Mouse (Mus musculus): Measurements from ENCODE around the gene Rnf31.

Rnf31 gene

GRCm38 (mm10) chr14:55591331-55591891 lies at the start of gene Rnf31:
TSS of gene Rnf31 (plus strand) at chr14:55591708.
- in situ Hi-C loops (cut with MboI; ENCODE audit: low pct_unique_long_range_greater_than_20kb in 1 of 2, low sequenced_read_pairs in 2 of 2, unreplicated experiment in 1 of 2), result no loop called here

GRCm38 (mm10) chr14:55542268-55542667 lies 49.2 kb upstream of the Rnf31 start:
- in situ Hi-C loops (cut with MboI; ENCODE audit: low pct_unique_long_range_greater_than_20kb in 1 of 2, low sequenced_read_pairs in 2 of 2, unreplicated experiment in 1 of 2), result no loop called here

- in situ Hi-C loops (cut with MboI; ENCODE audit: low pct_unique_long_range_greater_than_20kb in 1 of 2, low sequenced_read_pairs in 2 of 2, unreplicated experiment in 1 of 2), result no loop called here
Measured at GRCm38 (mm10) chr14:55544334-55544733, 47.2 kb upstream of the Rnf31 start.

GRCm38 (mm10) chr14:55550191-55550590 lies 41.3 kb upstream of the Rnf31 start:
- in situ Hi-C loops (cut with MboI; ENCODE audit: low pct_unique_long_range_greater_than_20kb in 1 of 2, low sequenced_read_pairs in 2 of 2, unreplicated experiment in 1 of 2), result no loop called here

GRCm38 (mm10) chr14:55551347-55551746 lies 40.2 kb upstream of the Rnf31 start:
- in situ Hi-C loops (cut with MboI; ENCODE audit: low pct_unique_long_range_greater_than_20kb in 1 of 2, low sequenced_read_pairs in 2 of 2, unreplicated experiment in 1 of 2), result no loop called here

GRCm38 (mm10) chr14:55551794-55552193 lies 39.7 kb upstream of the Rnf31 start:
- in situ Hi-C loops (cut with MboI; ENCODE audit: low pct_unique_long_range_greater_than_20kb in 1 of 2, low sequenced_read_pairs in 2 of 2, unreplicated experiment in 1 of 2), result no loop called here

- in situ Hi-C loops (cut with MboI; ENCODE audit: low pct_unique_long_range_greater_than_20kb in 1 of 2, low sequenced_read_pairs in 2 of 2, unreplicated experiment in 1 of 2), result no loop called here
Measured at GRCm38 (mm10) chr14:55554635-55555034, 36.9 kb upstream of the Rnf31 start.

- in situ Hi-C loops (cut with MboI; ENCODE audit: low pct_unique_long_range_greater_than_20kb in 1 of 2, low sequenced_read_pairs in 2 of 2, unreplicated experiment in 1 of 2), result no loop called here
Measured at GRCm38 (mm10) chr14:55555788-55556187, 35.7 kb upstream of the Rnf31 start.

- in situ Hi-C loops (cut with MboI; ENCODE audit: low pct_unique_long_range_greater_than_20kb in 1 of 2, low sequenced_read_pairs in 2 of 2, unreplicated experiment in 1 of 2), result no loop called here
Measured at GRCm38 (mm10) chr14:55557003-55557402, 34.5 kb upstream of the Rnf31 start.

- in situ Hi-C loops (cut with MboI; ENCODE audit: low pct_unique_long_range_greater_than_20kb in 1 of 2, low sequenced_read_pairs in 2 of 2, unreplicated experiment in 1 of 2), result no loop called here
Measured at GRCm38 (mm10) chr14:55557587-55557986, 33.9 kb upstream of the Rnf31 start.

- in situ Hi-C loops (cut with MboI; ENCODE audit: low pct_unique_long_range_greater_than_20kb in 1 of 2, low sequenced_read_pairs in 2 of 2, unreplicated experiment in 1 of 2), result no loop called here
Measured at GRCm38 (mm10) chr14:55558740-55559448, 32.6 kb upstream of the Rnf31 start.

GRCm38 (mm10) chr14:55559799-55560201 lies 31.7 kb upstream of the Rnf31 start, which contains the start of gene Dcaf11:
TSS of gene Dcaf11 (plus strand) at chr14:55560006.
- in situ Hi-C loops (cut with MboI; ENCODE audit: low pct_unique_long_range_greater_than_20kb in 1 of 2, low sequenced_read_pairs in 2 of 2, unreplicated experiment in 1 of 2), result no loop called here

GRCm38 (mm10) chr14:55560202-55561073 lies 31.1 kb upstream of the Rnf31 start, which contains the start of gene A730061H03Rik:
TSS of gene A730061H03Rik (minus strand) at chr14:55560406.
- in situ Hi-C loops (cut with MboI; ENCODE audit: low pct_unique_long_range_greater_than_20kb in 1 of 2, low sequenced_read_pairs in 2 of 2, unreplicated experiment in 1 of 2), result no loop called here

- in situ Hi-C loops (cut with MboI; ENCODE audit: low pct_unique_long_range_greater_than_20kb in 1 of 2, low sequenced_read_pairs in 2 of 2, unreplicated experiment in 1 of 2), result no loop called here
Measured at GRCm38 (mm10) chr14:55561860-55562259, 29.6 kb upstream of the Rnf31 start.

GRCm38 (mm10) chr14:55563249-55563648 lies 28.3 kb upstream of the Rnf31 start:
- in situ Hi-C loops (cut with MboI; ENCODE audit: low pct_unique_long_range_greater_than_20kb in 1 of 2, low sequenced_read_pairs in 2 of 2, unreplicated experiment in 1 of 2), result no loop called here

- in situ Hi-C loops (cut with MboI; ENCODE audit: low pct_unique_long_range_greater_than_20kb in 1 of 2, low sequenced_read_pairs in 2 of 2, unreplicated experiment in 1 of 2), result no loop called here
Measured at GRCm38 (mm10) chr14:55565748-55566147, 25.8 kb upstream of the Rnf31 start.

- in situ Hi-C loops (cut with MboI; ENCODE audit: low pct_unique_long_range_greater_than_20kb in 1 of 2, low sequenced_read_pairs in 2 of 2, unreplicated experiment in 1 of 2), result no loop called here
Measured at GRCm38 (mm10) chr14:55567496-55567895, 24.0 kb upstream of the Rnf31 start.

GRCm38 (mm10) chr14:55570588-55570987 lies 20.9 kb upstream of the Rnf31 start:
- in situ Hi-C loops (cut with MboI; ENCODE audit: low pct_unique_long_range_greater_than_20kb in 1 of 2, low sequenced_read_pairs in 2 of 2, unreplicated experiment in 1 of 2), result no loop called here

- in situ Hi-C loops (cut with MboI; ENCODE audit: low pct_unique_long_range_greater_than_20kb in 1 of 2, low sequenced_read_pairs in 2 of 2, unreplicated experiment in 1 of 2), result no loop called here
Measured at GRCm38 (mm10) chr14:55571760-55572159, 19.7 kb upstream of the Rnf31 start.

All from mouse embryonic stem cell (cell line).